Mouse (Mus musculus) hematopoietic stem cell, adult 5-6 weeks (primary cell): Measurements from ENCODE around the gene Dusp22. TPM values are rescaled to one million over a fixed set of nuclear protein-coding genes. Genes with fewer than 3 reads are reported as not detected.

Source experiments
- ATAC-seq, 2 experiments: fragments of 125-278 bp in 1 of 2; replicated peaks in 1 of 2; 2 replicates each; pipeline ENCODE4 v1.8.0; 2016 to 2017; ENCODE audit warnings: inconsistent platforms in 2 of 2, mild to moderate bottlenecking in 2 of 2, moderate number of reproducible peaks in 2 of 2, low read depth in 1 of 2, moderate TSS enrichment in 1 of 2; ENCODE audit not compliant: low FRiP score in 2 of 2, poor library complexity in 2 of 2, severe bottlenecking in 2 of 2, insufficient read depth in 1 of 2, low TSS enrichment in 1 of 2
- total RNA-seq: library from RNA; stranded (forward); fragments of 172-1452, 232-1000 nt; gene quantifications from 2 replicates; pipeline ENCODE4 v1.2.3, GENCODE M21; 2017

Dusp22 gene
- 5.1 and 10.2 TPM in 2 replicates for total RNA-seq

GRCm38 (mm10) chr13:30659613-30660505 lies at the start of gene Dusp22:
Gene Dusp22 (plus strand): TSS chr13:30659999.
- ATAC-seq = peak; percentile 98

DNA sequence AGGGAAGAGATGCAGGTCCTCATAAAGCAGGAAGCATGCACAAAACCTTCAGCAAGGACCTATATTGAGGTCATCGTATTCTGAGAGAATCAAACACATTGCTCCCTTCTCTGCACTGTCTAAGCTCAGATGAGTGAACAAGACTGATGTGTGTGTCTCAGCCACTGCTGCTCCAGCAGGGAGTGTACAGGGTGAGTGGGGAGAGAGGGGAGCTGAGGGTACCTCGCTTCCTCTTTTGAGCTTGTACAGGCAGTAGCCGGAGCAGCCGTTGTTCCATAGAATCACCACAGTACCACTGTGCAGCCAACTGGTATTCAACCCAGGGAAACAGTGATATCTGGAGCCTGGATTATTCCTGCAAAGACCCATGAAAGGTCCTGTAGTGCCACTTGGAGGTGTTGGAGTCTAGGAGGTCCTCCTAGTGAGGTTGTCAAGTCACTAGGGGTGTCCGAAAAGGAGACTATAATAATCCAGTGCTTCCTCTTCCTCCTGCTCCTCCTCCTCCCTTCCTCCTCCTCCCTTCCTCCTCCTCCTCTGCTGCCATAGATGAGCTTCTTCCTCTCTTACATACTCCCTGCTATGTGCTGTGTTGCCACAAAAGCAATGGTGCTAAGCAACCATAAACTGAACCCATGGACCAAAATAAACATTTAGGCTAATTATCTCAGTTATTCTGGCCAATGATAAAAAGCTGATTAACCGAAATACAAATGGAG lies 47.6 kb upstream of the Dusp22 start:
- ATAC-seq = peak; percentile 96 to 97

DNA sequence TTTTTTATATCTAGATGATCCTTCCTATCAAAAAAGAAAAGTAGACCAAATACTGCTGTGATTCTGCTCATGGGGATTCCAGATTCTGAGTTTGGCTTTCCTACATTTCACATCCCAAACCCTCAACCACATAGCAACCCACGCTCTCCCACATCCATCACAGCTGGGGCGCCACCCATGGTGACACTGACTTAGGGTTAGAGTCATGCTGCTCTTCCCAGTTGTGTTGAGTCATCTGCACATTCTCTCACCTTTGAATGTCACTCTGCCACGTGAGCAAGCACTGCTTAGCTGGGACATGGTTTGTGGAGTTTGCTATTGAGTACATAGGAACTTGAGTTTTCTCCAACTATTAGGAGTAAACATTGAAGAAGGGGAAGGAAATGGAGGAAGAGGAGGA lies 40.1 kb upstream of the Dusp22 start:
- ATAC-seq = no peak

- no peak for ATAC-seq
These were observed 31.4 kb upstream of the Dusp22 start for GRCm38 (mm10) chr13:30628195-30629048.

- peak; percentile 37 to 59 for ATAC-seq
These were observed 29.9 kb upstream of the Dusp22 start for GRCm38 (mm10) chr13:30629794-30630410.

GRCm38 (mm10) chr13:30632998-30633397 lies 26.8 kb upstream of the Dusp22 start:
- ATAC-seq = peak; percentile 54 to 81

- ATAC-seq = no peak
These were observed 23.3 kb upstream of the Dusp22 start for GRCm38 (mm10) chr13:30636453-30636852.

GRCm38 (mm10) chr13:30638378-30639115 lies 21.3 kb upstream of the Dusp22 start:
- ATAC-seq = no peak

GRCm38 (mm10) chr13:30642053-30642452 lies 17.7 kb upstream of the Dusp22 start:
- ATAC-seq = no peak

DNA sequence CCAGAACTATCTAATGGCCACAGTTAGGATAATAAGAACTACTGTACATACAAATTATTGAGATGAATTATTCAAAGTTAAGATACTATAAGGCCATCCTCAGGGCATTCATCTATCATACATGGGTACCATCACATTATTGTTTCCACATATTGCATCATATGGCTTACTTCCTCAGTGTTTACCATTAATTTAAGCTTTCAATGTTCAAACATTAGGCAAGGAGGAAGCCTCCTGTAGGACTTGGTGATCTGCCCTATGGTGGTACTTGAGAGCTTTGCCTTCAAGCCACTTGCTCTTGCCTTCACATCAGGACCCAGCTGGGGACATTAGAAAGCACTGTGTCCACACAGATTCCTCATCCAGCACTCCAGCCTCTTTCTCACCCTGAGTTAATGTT lies 11.3 kb upstream of the Dusp22 start:
- no peak for ATAC-seq

- ATAC-seq = no peak
These were observed 10.6 kb upstream of the Dusp22 start for GRCm38 (mm10) chr13:30649197-30649596.

DNA sequence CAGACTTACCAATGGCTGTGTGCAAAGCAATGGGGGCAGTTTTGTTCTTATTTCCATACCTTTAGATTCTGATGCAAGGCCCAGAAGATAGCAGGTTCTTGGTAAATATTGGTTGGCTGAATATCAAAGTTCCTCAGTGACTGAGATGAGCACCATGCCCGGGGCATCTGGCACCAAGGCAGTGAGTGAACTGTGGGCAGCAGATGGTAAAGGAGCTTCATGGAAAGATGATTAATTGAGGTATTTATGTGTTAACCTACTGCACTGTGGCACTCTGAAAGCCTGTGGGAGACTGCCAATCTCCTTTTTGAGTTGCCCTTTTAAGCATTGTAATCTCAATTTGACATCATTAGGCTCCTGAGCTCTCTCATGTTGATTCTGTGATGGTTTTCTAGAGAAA lies 9.1 kb upstream of the Dusp22 start:
- no peak for ATAC-seq

DNA sequence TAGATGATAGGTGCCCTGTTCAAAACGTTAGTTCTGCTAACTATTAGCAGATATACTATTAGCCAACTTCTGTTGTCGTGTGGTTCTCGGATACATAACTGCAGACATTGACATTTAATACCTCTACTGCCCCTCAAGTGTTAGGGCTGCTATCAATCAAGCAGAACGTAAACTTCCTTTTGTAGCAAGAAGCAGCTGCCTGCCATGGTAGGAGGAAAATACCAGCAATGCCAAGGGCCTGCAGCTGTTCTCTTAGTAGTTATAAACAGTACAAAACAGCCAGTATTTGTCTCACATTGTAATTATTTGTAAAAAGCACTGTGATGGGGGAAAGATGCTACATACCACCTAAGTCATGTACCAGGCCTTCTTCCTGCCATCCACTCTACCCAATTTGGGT lies 6.7 kb upstream of the Dusp22 start:
- ATAC-seq = no peak

- ATAC-seq = peak; percentile 64 to 68
These were observed 5.3 kb upstream of the Dusp22 start for GRCm38 (mm10) chr13:30654463-30654862.

DNA sequence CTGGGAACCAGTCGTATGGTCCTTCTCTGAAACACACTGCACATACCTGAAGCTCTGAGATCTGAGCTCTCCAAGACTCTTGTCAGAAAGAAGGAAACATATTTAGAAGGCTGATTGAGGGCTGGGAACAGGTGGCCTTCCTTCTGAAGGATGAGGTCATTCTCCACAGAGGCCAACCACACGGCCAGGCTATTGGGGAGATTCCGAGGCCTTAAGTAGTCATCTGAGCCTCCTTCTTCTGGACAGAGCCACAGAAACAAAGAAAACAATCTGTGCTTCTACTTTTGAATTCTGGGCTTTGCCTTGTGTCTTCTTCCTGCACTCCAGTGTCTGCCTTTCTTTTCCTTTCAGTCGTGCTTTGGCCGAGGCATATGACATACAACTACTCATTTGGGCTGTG lies 2.9 kb upstream of the Dusp22 start:
- ATAC-seq = no peak

- ATAC-seq = no peak
These were observed 2.0 kb upstream of the Dusp22 start for GRCm38 (mm10) chr13:30657779-30658178.
